Mouse (Mus musculus) gastrocnemius, adult 2 months (tissue): ENCODE data around the gene Cipc. TPM values are rescaled to one million over a fixed set of nuclear protein-coding genes. Genes with fewer than 3 reads are reported as not detected.
A peak's percentile ranks its signal among the peaks of the same experiment; 100 is the strongest.

Source experiments
- DNase-seq: peaks from one replicate; pipeline ENCODE4 v3.0.0; 2022
- H3K27ac ChIP-seq: fragments of 200-600 bp; 2 replicates; pipeline ENCODE4 v1.8.1; 2022; ENCODE audit warnings: mild to moderate bottlenecking
- H3K4me3 ChIP-seq: fragments of 200-600 bp; 2 replicates; pipeline ENCODE4 v1.8.1; 2022; ENCODE audit warnings: mild to moderate bottlenecking, moderate library complexity
- CTCF ChIP-seq: fragments of 200-600 bp; IDR thresholded peaks from 2 replicates; pipeline ENCODE4 v1.8.1; 2022; ENCODE audit warnings: antibody characterized with exemption, mild to moderate bottlenecking, moderate library complexity
- intact Hi-C: fragments of 180-260 bp; cut with DNase I; formaldehyde crosslinking; loops from one replicate; pipeline ENCODE4 v1.15.1; 2025
- total RNA-seq, 2 experiments: library from RNA; stranded (reverse); gene quantifications; 2 replicates each; pipeline ENCODE4 v1.2.3; 2021

Gene Cipc
- total RNA-seq, 2 experiments from 2014 or later: 32.2 to 33.8 TPM

DNA sequence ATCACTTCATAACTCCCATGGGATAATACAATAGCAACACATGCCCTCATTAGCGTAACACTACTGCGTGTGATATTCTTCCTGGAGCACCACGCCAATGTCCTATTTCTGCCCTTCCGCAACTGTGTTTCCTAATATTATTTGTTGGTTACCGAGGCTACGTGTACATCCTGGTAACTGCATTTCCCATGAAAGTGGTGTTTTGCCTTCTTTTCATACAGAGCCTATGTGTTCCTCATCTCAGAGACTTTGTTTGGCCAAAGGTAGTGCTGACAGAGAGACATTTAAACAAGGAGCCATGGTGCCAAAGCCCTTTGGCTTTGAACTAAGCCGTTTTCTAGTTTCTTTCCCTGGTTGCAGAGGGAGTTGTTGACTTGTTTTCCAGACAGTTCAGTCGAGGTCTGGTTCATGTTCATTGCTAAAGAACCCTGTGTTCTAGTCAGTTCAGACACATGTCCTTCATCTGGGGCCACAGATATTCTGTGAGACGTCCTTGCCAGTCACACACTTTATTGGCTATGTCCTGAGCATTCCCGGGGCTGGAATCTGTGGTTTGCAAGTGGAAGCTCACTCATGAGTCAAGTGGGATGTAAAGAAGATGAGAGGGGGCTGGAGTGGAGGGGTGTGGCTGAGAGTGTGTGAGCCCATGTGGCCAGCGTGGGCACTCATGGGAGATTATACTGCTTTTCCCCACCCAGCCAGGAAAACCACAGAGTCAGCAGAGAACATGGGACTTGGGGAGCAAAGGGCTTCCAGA, 10.1 kb upstream of the Cipc start:
- H3K27ac ChIP-seq: peak overlapping the region; percentile 89
- TF ChIP-seq CTCF: no peak

DNA sequence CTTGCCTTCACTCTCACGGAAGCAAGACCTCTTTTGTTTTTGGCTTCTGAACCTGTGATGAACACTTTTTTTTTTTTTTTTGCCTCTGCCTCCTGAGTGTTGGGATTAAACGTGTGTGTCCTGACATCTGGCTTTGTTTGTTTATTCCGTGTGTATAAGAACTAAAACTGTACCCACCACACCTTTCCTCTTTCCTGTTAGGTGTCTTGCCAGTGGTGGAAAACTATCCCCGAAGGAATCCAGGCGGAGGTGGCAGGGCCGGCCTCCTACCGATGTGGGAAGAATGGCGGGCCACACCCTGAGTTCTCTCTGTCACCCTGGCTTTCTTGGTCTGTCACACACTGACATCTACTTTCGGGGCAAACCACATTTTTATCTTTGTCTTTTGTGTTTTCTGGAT, 8.3 kb upstream of the Cipc start:
- TF ChIP-seq CTCF: no peak
- Histone ChIP-seq H3K27ac (peak overlapping the region; percentile 89), H3K4me3 (no peak overlapping the region)
- intact Hi-C loops: no loop called here
- peak; percentile 45 for DNase-seq

More for the DNA sequence above, 10.1 kb upstream of the Cipc start:
- no peak overlapping the region for H3K4me3 ChIP-seq
- no peak for DNase-seq
- intact Hi-C loops: no loop called here

DNA sequence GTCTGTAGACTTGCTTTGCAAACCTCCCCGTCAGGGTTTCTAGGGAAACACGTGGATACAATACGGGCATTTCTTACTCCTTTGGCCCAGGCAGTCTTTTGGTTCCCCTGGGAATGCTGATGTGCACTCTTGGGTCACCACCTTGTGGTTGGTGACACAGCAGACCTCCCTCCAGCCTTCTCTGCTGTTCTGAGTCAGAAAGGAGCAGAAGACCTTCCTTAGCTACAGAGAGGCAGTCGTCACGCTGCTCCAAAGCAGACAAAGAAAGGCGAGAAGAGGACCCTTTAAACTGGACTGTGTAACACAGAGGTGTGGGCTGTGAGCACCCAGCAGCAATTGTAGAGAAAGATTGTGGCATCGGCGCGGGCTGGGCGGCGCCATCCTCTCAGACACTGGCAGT, 5.7 kb upstream of the Cipc start:
- intact Hi-C loops: no loop called here
- no peak for TF ChIP-seq CTCF
- Histone ChIP-seq H3K27ac (peak overlapping the region; percentile 65), H3K4me3 (no peak overlapping the region)
- no peak for DNase-seq

DNA sequence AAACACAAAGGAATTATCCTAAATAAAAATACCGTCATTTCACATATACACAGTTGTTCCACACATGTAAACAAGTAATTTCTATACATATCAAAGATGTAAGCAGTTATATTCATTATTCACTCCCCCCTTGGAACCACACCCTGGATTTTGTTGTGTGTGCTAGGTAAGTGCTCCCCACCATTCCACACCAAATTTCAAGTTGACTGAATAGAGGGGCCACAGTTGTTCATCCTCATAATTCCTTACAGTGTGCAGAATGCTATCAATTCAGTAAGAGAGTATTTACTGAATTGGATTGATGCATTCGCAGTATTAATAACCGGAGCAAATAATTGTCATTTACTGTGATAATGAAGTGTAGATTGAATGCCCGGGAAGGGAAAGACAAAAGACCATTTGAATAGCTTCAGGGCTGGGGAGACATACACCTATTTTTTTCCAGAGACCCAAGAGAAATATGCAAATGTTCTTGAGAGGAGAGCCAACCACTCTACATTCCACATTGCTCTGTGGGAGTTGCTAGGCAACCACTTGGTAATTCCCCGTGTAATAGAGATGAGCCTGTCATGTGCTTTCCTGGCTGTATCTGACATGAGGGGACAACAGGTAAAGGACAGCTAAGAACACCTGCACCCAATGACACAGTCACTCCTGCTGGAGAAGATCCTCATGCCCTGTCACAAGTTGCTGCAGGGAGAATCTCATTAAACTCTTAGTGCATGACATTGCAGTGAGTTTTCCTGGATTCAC, 4.9 kb upstream of the Cipc start:
- intact Hi-C loops: no loop called here
- no peak overlapping the region for H3K4me3 ChIP-seq
- TF ChIP-seq CTCF: no peak
- DNase-seq: no peak
- H3K27ac ChIP-seq: peak overlapping the region; percentile 65

DNA sequence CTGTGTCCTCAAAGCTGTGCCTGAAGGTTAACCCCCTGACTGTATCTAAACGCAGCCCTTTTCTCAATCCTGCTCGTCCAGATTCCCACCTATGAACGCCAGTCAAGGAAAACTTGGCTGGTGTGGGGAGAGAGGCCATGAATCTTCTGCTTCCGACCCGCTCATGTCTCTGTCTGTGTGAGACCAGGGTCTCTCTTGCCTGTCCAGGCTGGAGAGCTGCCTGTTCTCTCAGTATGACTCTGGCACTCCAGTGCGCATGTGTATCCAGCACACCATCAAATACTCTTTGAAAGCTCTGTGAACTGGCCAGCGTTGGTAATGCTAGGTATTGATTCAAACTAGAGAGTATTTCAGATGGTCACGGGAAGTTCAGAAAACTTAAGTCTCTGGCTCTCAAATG, 3.4 kb upstream of the Cipc start:
- Histone ChIP-seq H3K27ac (peak overlapping the region; percentile 99), H3K4me3 (no peak overlapping the region)
- no peak for TF ChIP-seq CTCF
- intact Hi-C loops: no loop called here
- no peak for DNase-seq

DNA sequence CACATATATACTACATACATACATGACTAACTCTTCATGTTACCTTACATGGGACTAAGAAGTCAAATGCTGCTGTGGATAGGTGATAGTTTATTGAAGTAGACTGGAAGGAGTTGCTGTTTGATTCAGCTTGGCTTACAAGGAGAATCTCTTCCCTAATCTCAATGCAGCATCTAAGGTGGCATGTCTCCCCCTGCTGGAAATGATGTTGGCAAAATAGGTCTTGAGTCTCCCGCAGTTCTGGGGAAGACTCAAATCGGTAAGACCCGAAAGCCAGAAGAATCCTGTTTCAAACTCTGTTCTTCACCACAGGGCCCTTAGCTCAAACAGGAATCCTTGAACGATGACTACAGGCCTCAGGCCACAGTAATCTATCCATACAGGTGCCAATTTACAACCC, 1.7 kb upstream of the Cipc start:
- intact Hi-C loops: loop anchor here (5.0 kb wide), 1 partner anchor 43 kb away; no protein-coding TSS in a partner anchor
- peak overlapping the region; percentile 99 for H3K27ac ChIP-seq
- H3K4me3 ChIP-seq: peak overlapping the region; percentile 27
- peak; percentile 70 for DNase-seq
- TF ChIP-seq CTCF: peak; percentile 88

DNA sequence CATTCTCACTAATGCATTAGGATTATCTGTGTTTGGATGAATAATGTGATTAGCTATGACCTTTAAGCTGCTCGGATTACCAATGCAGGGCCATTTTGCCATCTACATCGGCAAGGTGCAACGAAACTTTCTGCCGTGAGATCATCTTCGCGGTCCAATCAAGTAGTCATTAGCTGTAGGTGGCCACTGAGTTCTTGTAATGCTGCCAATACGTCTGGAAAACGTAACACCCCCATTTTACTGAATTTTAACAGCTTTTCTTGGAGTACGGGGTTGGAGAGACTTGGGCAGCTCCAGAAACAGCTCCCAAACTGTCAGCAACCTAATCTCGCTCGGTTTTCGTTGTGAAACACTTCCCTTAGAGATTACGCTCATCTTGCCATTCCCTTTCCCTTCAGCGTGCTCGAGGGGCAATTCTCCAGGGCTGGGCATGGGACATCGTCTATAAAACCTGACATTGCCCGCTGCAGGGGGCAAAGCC, 502 bp upstream of the Cipc start:
- intact Hi-C loops: loop anchor here (5.0 kb wide), 1 partner anchor 44 kb away; no protein-coding TSS in a partner anchor
- Histone ChIP-seq H3K27ac (peak overlapping the region; percentile 99), H3K4me3 (peak overlapping the region; percentile 89)
- TF ChIP-seq CTCF: no peak
- no peak for DNase-seq

DNA sequence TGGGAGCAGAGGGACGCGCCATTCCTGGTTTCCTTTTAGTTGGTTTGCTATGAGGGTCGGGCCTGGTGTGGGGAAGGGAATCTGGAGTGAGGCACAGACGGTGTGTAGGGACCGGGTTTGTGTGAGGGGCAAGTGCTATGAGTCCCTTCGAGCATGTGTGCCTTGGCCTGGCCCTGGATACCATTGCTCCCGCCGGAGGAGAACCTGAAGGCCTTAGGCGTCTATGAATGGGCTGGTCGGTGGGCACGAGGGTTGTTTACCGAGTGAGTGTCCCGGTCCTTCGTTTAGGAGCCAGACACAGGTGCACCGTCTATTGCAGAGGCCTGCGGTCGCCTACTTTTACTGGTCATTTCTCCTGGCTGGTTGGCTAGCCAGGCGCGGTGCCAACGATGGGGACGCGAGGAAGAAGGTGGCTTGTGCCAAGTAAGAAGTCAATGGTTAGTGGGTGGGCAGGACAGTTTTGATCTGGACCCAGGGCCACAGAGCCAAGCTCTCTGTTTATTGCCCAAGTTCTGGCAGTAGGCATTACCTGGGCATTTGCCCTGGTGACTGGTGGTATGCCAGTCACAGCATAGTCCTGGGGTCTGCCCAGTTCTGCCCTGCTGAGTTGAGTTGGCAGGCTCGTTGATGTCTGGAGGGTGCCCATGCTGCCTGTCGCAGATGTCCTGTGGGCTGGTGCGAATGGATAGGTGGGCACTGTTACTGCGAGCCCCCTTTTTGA, 998 bp downstream of the Cipc start:
- intact Hi-C loops: loop anchor here (5.0 kb wide), 1 partner anchor 46 kb away; no protein-coding TSS in a partner anchor
- DNase-seq: peak; percentile 80
- peak overlapping the region; percentile 99 for H3K27ac ChIP-seq
- H3K4me3 ChIP-seq: peak overlapping the region; percentile 89
- no peak for TF ChIP-seq CTCF

DNA sequence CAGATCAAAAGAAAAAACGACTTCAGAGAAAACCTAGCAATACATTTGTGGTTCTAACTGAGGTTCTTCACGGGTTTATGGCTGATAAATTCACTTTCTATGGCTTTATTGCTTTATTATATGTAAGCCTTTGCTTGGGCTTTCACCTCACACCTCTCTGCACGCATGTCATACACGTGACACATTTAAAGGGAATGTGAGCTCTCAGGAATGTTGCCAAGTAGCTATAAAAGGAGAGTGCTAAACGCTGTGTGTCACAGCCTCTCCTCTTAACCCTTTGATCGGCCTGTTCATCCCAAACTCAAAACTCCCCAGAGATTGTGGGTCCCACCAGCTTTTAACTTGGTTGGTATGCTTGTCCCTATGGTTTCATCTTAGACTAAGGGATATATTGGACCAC, 1.8 kb downstream of the Cipc start:
- DNase-seq: no peak
- no peak for TF ChIP-seq CTCF
- intact Hi-C loops: loop anchor here (5.0 kb wide), 1 partner anchor 46 kb away; no protein-coding TSS in a partner anchor
- Histone ChIP-seq H3K4me3 (peak overlapping the region; percentile 89), H3K27ac (peak overlapping the region; percentile 99)

DNA sequence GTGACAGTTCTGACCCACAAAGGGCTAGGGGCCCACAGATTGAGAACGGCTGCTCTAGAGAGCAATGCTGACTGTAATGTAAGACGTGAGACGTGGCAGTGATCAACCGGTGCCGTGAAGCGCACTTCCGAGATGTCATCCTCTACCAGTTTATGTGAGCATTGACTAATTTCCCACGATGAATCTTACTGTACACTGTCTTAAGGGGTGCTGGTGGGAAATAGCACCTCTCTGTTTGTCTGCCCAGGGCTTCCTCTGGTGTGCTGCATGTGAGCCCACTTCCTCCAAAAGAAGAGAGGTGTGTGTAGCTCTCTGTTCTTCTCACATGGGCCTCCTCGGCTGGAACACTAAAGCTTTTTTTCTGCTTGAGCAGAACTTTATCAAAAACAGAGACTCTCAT, 2.7 kb downstream of the Cipc start:
- intact Hi-C loops: loop anchor here (5.0 kb wide), 1 partner anchor 47 kb away; no protein-coding TSS in a partner anchor
- Histone ChIP-seq H3K4me3 (peak overlapping the region; percentile 89), H3K27ac (peak overlapping the region; percentile 99)
- DNase-seq: no peak
- no peak for TF ChIP-seq CTCF

DNA sequence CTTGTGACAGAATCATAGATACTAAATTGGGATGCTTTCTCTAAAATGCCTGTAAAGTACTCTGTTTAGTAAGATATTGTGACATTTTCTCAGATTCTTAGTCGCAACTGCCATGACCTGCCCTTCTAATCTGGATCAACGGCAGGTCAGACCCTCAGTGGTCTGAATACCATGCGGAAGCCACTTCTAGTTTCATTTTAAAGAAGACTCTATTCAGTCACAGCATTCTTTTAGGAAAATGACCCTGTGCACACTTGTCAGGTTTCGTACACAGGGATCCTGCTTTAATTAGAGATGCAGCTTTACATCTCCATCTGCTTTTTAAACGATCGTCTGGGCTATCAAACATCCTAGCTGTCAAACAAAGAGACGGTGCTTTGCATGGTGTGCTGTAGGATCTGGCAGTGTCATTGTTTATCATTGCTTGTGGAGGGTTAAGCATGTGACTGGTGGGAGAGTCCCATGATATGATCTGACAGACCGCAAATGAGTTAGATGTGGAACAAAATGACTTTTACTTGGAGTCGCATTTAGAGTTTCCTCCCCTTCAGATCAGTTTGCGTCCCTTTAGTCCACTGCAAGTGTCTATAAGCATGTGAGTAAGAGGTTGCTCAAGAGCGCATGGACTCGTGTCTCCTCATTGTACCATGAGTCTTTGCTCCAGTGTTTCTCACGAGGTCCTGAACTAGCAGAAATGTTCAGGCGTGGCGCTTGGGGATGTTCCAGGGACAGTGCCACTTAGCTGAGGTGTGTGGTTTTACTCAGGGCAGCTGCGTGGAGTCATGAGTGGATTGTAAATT, 3.5 kb downstream of the Cipc start:
- peak overlapping the region; percentile 9; the same call in 1 of the 2 replicates for H3K4me3 ChIP-seq
- intact Hi-C loops: no loop called here

DNA sequence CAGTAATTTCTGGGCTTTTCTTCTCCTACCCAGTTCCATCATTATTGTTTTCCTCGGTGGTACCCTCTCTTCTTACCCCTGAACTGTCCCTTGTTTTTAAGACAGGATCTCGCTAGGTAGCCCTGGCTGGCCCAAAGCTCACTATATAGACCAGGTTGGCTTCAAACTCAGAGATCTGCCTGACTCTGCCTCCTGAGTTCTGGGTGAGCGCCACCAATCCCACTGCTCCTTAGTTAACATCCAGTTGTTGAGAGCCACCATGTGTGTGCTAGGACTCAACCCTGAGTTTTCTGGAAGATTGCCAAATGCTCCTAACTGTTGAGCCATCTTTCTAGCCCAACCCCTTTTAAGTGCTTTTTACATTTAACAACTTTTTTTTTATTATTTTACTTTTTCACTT, 4.1 kb downstream of the Cipc start:
- Histone ChIP-seq H3K27ac (peak overlapping the region; percentile 99), H3K4me3 (no peak overlapping the region; the same call in 1 of the 2 replicates)
- intact Hi-C loops: no loop called here
- no peak for DNase-seq
- TF ChIP-seq CTCF: no peak

More for the DNA sequence above, 3.5 kb downstream of the Cipc start:
- peak; percentile 44 for DNase-seq
- no peak for TF ChIP-seq CTCF
- H3K27ac ChIP-seq: peak overlapping the region; percentile 99
